Mouse (Mus musculus): ENCODE results near the gene Tmem30a.

GRCm38 (mm10) chr9:79842615-79843014 is 49.3 kb upstream of the Tmem30a start:
- no peak for TF ChIP-seq CTCF (IDR thresholded peaks at IDR 0.05; ENCODE audit: low read depth)
- no peak for TF ChIP-seq EP300 (IDR thresholded peaks at IDR 0.05; ENCODE audit: low read depth)
